Mouse (Mus musculus): ENCODE results near the gene Ikzf2. TPM values are rescaled to one million over a fixed set of nuclear protein-coding genes. Genes with fewer than 3 reads are reported as not detected.

The Ikzf2 gene
- total RNA-seq (2017), result 3.8 and 4.9 TPM in 2 replicates

DNA sequence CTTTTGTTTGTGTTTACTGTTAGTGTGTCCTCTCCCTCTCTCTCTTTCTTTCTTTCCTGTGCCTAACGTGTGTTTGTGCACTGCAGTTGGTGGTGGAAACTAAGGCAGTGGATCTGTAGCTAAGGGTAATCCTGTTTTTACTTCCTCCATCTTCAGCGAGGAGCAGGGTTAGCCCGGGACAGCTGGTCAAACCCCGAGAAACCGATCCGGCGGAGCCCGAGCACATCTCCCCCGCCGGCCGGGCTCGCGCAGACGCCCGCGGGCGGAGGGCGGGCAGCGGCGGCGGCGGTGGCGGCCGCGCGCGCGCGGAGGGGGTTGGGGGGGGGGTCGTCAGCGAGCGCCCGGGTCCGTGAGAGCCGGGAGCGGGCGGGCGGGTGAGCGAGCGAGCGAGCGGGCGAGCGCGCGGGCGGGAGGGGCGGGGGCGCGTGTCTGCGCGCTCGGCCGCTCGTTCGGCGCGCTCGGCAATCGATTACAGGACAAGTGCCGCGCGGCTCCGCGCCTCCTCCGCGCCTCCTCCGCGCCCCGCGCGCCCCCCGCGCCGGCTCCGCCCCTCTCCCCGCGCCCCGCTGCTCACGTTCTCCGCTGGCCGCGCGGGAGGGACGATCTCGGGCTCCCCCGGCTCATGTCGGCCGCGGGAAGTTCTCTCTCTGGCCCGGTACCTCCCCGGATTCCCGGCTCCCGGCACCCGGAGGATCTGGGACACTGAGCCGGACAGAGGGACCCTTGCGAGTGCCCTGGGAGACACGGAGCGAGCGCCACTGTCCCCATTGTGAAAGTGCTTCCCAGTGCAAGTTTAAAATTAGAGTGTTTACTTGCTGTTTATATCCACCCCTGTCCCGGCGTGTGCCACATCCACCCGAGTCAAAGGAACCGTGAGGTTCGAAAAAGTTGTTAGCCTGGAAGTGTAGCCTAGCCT lies at the start of gene Ikzf2:
TSS of gene Ikzf2 (minus strand) at position 170 of the 916 bp plus-strand sequence.
- peak; percentile 46; the same call in 1 of the 2 replicates for ATAC-seq (ENCODE audit: extremely low read depth, insufficient number of reproducible peaks, low FRiP score, poor library complexity, severe bottlenecking)

DNA sequence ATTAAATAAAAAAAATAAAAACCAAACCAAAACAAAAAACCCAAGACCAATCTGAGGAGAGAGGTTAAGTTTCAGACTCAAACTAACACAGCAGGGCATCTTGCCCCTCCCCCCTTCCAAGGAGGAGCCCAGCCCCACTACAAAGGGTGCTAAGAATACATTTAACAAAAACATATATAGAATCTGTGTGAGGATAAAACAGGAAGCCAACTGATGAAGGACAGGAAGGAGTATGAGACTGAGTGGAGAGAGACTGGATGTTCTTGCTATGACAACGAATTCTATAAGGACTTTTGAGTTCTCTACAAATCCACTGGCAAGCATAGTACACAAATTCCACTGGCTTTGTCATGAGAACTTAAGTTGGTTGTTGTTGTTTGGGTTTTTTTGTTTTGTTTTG lies 42.7 kb upstream of the Ikzf2 start:
- ATAC-seq (ENCODE audit: extremely low read depth, insufficient number of reproducible peaks, low FRiP score, poor library complexity, severe bottlenecking), result no peak

DNA sequence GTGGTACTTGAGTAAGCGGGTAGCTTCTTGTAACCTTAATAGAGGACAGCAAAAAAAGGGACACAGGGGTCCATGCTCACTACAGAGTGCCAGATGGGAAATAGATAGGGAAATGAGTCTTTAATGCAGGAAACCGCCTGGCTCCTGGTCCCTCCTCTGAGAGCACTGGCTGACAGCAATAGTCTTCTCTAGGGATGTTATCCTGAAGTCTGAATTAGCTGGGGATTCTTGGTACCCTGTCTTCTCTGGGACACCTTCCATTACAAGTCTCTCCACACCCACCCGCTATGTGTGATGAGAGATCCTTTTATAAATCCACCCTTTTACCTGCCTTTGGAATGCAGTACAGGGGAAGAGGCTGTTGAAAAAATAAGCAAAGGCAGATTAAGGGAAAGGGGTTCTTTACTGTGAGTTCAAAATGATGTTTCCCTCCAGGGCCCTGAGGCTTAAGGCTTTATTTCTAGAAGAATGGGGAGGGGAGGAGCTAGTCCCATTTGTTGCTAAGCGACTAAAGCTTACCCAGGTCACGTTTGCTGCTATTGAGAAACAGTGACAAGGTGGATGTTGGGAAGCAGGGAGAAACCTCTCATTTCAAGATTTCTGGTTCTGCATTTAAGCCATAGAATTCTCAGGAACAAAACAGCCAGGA lies 42.1 kb upstream of the Ikzf2 start:
- ATAC-seq (ENCODE audit: extremely low read depth, insufficient number of reproducible peaks, low FRiP score, poor library complexity, severe bottlenecking), result no peak

DNA sequence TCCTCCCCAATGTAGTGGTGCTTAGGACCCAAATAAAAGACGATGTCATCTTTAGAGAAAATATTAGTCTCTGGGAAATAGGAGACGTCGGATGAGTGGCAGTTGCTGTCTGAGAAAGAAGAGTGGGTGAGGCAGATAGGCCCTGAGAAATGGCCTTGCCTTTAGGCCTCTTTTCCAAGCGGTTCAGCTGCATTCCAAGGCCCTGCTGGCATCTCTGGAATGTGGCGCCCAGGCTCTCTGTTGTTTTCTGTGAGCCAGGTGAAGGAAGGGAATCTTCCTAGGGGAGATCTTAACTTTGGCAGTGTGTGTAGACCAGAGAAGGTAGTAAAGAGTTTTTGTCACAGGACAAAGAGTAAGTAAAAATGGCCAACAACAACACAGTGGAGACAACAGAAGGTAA lies 40.9 kb upstream of the Ikzf2 start:
- ATAC-seq (ENCODE audit: extremely low read depth, insufficient number of reproducible peaks, low FRiP score, poor library complexity, severe bottlenecking), result no peak

DNA sequence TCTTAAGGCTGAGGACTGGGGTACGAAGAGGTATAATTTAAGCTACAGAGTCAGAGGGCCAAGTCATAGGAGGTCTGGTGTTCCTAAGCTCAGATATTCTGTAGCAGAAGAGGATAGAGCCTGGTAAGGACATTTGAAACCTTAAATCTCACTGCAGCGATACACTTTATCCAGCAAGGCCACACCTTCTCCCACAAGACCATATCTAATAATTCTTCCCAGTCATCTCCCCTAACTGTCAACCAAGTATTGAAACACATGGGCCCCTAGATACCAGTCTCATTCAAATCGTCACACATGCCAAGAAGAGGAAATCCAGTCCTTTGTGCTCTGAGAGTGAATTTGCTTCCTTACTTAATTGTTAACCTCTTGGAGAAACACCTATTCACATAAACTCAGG lies 30.1 kb upstream of the Ikzf2 start:
- ATAC-seq (ENCODE audit: extremely low read depth, insufficient number of reproducible peaks, low FRiP score, poor library complexity, severe bottlenecking), result no peak

DNA sequence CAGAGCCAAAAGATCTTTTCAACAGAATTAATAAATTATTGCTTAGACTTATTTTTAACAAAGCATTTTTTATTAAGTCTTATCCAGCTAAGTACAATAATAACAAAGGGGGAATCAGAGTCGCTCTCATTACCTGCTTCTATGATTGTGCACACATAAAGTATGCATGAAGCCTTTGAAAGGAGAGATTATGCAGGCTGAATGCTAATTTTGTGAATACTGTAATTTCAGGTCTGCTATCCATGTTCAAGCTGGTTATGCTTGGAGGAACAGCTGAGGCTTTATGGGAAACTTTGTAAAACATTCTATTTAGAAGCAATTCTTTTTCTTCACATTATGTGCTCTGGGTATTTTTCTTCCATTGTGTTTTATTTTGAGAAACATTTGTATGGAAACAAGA lies 21.5 kb upstream of the Ikzf2 start:
- ATAC-seq (ENCODE audit: extremely low read depth, insufficient number of reproducible peaks, low FRiP score, poor library complexity, severe bottlenecking), result no peak

DNA sequence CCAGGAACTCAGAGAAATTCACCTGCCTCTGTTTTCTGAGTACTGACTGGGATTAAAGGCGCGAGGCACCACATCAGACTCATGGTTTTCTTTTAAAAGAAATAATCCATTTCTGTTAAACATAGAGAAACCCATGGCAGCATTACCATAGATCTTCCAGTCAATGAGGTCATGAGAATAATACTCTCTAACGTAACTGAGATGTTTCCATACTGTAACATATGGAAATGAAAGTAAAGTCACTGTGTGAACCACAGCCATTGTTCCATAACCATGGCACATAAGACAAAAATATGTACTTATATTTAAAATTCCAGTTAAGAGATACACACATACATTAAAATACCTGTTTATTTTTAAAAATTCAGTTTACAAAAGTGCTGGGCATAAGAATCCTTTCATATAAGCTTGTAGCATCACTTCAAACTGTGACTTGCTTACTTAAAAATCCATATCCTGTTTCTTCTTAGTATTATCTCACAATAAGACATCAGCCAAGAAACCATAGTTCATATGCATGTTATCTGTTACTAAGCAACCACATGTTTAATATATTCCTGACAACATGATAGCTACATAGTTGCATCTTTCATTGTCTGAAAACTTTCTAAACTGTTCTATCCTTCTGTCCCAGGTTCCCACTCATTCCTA lies 16.6 kb upstream of the Ikzf2 start:
- no peak for ATAC-seq (ENCODE audit: extremely low read depth, insufficient number of reproducible peaks, low FRiP score, poor library complexity, severe bottlenecking)

DNA sequence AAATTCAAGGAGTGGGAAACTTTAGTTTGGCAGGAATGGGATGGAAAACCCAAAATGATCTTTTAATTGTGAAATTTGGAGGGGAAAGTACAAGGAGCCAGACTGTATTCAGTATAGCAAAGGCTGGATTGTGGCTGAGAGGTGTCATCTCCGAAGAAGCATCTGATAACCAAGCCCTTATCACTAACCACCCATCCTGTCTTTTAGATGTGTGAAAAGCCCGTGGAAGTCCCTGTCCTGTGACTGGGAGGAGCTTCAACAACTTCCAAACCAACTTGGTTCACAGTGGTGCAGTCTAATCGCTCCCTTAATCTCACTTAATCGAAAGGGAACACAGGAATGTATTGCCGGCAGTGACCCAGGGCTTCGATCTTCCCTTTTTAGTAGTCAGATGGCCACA lies 4.9 kb upstream of the Ikzf2 start:
- no peak for ATAC-seq (ENCODE audit: extremely low read depth, insufficient number of reproducible peaks, low FRiP score, poor library complexity, severe bottlenecking)

DNA sequence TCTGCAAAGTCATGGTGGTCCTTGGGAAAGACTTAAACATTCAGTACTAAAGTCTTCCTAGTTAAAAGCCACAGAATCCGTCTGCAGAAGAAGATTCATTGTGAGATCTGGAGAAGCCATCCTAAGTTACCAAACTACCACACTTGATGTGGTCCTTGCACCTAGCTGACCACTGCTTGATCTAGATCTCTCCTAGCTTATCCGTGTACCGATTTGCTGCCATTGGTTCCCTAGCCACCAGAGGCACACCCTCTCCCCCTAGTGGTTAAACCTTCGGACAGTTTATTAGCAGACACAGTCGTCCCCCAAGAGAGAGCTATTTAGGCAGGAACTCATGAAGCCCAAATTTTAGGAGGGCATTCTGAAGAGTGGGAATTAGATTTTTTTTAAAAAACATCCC lies 1.9 kb upstream of the Ikzf2 start:
- peak; percentile 55; the same call in 1 of the 2 replicates for ATAC-seq (ENCODE audit: extremely low read depth, insufficient number of reproducible peaks, low FRiP score, poor library complexity, severe bottlenecking)

DNA sequence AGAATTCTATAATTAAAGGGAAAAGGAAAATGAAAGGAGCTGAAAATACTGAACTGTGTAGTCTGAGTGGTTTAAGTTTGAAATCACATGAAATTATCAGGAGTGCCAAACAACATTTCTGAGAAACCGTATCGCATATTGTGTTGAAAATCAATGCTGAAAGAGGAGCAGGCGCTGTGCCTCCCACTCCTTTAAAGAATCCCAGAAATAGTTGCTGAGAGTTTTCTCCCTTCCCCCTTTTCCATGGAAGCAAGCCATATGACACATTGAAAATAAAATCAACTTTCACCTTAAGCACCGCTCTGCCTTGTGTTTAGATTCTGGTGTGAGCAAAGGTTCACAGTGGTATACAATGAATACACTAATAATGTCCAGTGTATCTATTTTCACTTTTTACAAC lies 1.1 kb upstream of the Ikzf2 start:
- ATAC-seq (ENCODE audit: extremely low read depth, insufficient number of reproducible peaks, low FRiP score, poor library complexity, severe bottlenecking), result no peak

DNA sequence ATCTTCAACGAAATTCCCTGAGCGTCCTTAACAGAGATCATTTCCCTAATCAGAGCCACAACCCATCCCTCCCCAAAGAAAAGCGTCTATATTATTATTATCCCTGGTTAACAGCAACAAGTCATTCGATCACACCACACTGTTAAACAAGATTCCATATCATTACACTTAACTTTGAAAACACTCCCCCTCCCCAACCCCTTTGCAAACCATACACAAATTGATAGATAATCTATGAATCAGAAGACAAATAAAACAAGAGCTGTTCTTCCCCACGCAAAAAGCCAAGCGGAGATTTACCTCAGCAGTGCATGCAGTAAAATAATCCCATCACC lies 337 bp downstream of the Ikzf2 start:
- ATAC-seq (ENCODE audit: extremely low read depth, insufficient number of reproducible peaks, low FRiP score, poor library complexity, severe bottlenecking), result no peak

DNA sequence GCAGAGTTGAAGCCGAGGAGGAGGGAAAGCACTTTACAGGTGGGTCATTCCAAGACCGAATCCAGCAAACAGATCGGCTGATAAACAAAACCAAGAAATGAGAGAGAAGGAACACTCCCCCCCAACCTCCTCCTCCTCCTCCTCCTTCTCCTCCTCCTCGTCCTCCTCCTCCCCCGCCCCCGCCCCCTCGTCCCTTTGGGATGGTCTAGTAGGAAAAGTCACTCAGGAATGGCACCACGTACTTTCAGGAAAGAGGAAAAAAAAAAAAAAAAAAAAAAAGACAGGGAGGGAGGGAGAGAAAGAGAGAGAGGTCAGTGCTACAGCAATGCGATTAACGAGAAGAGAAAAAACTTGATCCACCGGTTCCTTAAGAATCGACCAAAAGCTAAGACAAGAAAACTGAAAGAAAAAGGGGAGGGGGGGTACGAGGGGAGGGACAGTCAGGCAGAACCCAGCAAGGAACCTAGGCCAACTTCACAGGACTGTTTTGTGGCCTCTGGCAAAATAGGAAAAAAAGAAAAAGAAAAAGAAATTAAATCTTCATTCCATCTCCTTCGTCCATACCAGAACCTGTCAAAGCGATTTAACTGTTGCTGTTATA lies 1.1 kb downstream of the Ikzf2 start:
- no peak for ATAC-seq (ENCODE audit: extremely low read depth, insufficient number of reproducible peaks, low FRiP score, poor library complexity, severe bottlenecking)

DNA sequence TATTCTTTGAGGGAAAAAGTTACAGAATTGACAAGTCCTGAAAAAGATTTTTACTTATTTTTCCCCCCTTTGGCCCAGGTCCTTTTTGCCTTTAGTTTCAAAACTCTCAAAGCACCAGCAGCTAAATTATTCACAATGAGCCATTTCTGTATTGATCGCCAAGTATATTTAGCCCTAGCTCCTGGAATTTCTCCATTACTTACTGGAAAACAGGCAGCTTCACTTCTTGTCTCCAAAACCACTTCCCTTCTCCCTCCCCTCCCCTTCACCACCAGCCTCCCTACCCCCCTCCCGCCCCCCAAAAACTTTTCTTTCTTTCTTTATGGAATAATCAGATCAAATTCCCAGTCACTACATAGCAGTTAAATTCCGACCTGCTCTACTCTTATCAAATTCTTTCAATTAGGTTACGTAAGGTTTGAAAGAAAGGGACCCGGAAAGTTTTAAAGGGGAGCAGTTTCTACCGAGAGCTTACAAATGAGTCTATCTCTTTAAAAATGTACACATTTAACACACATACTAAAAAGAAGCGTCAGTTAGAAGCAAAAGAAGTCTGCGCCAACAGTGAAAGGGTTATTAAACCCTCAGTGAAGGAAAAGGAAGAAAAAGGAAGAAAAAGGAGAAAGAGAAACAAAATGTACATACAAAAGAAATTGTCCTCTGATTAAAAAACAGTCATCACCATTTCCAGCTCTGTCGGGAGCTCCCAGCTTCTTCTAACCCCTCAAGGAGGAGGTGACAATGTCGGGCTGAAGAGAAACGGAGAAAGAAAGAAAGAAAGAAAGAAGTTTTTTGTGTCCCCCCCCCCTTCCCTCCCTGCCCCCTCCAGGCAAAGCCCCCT lies 1.8 kb downstream of the Ikzf2 start:
- ATAC-seq (ENCODE audit: extremely low read depth, insufficient number of reproducible peaks, low FRiP score, poor library complexity, severe bottlenecking), result no peak

DNA sequence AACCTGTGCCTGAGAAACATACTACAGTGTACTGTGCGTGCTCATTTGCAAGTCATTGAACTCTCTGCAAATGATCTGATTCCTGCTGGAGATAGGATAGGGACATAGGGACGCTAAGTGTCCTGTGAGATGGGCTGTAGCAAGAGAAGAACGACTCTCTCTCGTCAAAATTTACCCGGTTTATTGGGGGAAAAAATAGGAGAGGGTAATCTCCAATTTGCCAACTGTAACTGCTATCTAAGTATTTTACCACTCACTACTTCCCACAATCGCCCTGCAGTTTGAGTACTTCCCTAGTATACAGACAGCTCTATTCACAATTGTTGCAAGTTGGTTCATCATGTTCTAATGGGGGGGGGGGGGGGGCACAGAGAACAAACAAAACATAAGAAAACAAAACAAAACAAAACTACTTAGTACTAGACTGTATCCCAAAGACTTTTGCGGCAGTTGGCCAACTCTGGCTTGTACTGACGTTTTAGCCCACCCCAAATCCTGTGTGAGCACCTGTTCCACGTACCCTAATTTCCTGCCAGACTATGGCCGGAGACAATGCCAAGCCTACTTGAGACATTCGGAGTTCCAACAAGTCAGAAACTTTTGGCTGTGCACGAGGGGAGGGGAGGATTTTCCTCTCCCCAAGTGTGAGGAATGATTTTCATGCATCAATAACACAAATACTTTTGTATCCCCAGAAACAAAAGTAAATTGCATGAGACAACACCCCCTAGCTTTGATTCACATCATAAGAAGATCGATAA lies 2.6 kb downstream of the Ikzf2 start:
- ATAC-seq (ENCODE audit: extremely low read depth, insufficient number of reproducible peaks, low FRiP score, poor library complexity, severe bottlenecking), result no peak

DNA sequence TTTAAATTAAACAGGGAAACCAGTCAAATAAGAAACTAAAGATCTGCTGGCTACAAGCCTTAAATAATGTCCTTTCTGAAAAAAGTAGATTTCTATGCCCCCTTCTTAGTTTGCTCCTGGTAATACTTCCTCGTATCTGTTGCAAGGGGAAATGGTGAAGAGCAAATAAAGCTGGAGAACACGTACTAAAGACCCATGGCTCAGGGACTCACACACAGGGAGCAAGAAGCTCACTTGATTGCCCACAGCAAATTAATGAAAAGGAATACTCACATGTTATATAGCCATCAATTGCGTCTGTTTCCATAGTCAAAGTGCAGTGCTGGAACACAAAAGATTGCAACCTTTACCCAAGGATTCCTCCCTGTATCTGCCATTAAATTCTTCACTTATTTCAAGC lies 3.2 kb downstream of the Ikzf2 start:
- ATAC-seq (ENCODE audit: extremely low read depth, insufficient number of reproducible peaks, low FRiP score, poor library complexity, severe bottlenecking), result no peak

DNA sequence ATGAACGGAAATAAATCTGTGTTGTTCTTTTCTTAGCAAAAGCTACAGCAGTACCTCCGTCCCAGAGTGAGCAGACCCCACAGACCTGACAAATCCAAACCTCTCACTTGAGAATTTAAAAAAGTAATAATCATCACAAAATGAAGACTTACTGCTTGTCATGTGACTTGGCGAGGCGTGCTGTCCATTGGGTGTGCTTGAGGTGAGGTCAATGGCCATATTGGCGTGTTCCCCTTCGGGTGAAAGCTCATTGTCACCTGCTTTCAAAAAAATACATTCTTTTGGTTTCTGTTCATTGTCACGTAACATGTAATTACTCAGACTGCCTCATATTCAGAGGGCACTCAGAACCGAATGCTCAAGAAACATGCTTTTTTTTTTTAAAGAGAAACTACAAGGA lies 4.0 kb downstream of the Ikzf2 start:
- ATAC-seq (ENCODE audit: extremely low read depth, insufficient number of reproducible peaks, low FRiP score, poor library complexity, severe bottlenecking), result no peak

DNA sequence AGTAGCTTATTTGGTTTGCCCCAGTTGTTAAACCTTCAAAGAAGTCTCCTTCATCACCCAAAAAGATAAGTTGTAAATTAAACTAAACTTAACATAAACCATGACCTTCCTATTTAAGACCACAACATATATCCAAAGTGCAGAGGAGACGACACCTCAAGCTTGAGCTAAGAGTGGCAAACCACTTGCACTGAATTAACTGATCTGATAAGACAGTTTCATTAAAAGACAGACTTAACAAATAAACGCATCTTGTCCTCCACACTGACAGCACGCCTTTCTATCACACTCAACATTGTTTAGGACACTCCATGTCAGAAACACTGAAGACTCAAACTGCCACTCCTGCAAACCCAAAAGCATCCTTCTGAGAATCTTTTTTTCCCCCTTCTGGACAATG lies 4.8 kb downstream of the Ikzf2 start:
- no peak for ATAC-seq (ENCODE audit: extremely low read depth, insufficient number of reproducible peaks, low FRiP score, poor library complexity, severe bottlenecking)

DNA sequence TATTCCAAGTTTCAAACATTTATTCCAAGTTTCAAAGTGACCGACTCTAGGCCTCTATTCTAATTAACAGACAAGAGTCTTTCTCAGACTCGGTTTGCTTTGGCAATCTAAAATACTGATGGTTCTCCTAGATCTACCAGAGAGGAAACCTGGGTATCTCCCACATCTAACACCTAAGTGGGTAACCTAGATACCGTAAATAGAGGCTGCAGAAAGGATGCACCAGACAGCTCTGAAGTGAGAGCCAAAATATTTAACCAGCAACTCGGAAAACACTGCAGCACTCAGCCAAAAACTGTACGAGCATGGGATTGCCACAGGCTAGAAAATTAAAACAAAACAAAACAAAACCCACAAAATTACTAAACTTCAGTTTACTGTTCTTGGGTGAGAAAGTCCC lies 6.0 kb downstream of the Ikzf2 start:
- no peak for ATAC-seq (ENCODE audit: extremely low read depth, insufficient number of reproducible peaks, low FRiP score, poor library complexity, severe bottlenecking)
